Mouse (Mus musculus) liver, embryonic 12.5 days (tissue): Measurements from ENCODE around the gene Fbf1. TPM values are rescaled to one million over a fixed set of nuclear protein-coding genes. Genes with fewer than 3 reads are reported as not detected.
A peak's percentile ranks its signal among the peaks of the same experiment; 100 is the strongest.

Experiments
- ATAC-seq: fragments of 200-750 bp; cut with Nextera tagmentation; 2 replicates; pipeline ENCODE4 v1.8.0; 2017; ENCODE audit warnings: moderate number of reproducible peaks, mild to moderate bottlenecking, moderate library complexity
- H3K27ac ChIP-seq: fragments of 300-500 bp; sonication (generic); 2 replicates; pipeline ENCODE4 v1.5.1; 2016; ENCODE audit warnings: mild to moderate bottlenecking
- H3K27me3 ChIP-seq: fragments of 300-500 bp; sonication (generic); replicated peaks from 2 replicates; pipeline ENCODE4 v1.6.1; 2016; ENCODE audit warnings: mild to moderate bottlenecking, moderate library complexity
- H3K36me3 ChIP-seq: fragments of 300-500 bp; sonication (generic); 2 replicates; pipeline ENCODE4 v1.6.1; 2016; ENCODE audit warnings: mild to moderate bottlenecking, moderate library complexity
- H3K4me1 ChIP-seq: fragments of 300-500 bp; sonication (generic); 2 replicates; pipeline ENCODE4 v1.6.1; 2016
- H3K4me2 ChIP-seq: fragments of 300-500 bp; sonication (generic); 2 replicates; pipeline ENCODE4 v1.6.1; 2016; ENCODE audit warnings: mild to moderate bottlenecking, moderate library complexity
- H3K4me3 ChIP-seq: fragments of 300-500 bp; sonication (generic); 2 replicates; pipeline ENCODE4 v1.5.1; 2016; ENCODE audit warnings: mild to moderate bottlenecking, moderate library complexity
- H3K9ac ChIP-seq: fragments of 300-500 bp; sonication (generic); 2 replicates; pipeline ENCODE4 v1.6.1; 2016; ENCODE audit warnings: mild to moderate bottlenecking, moderate library complexity
- H3K9me3 ChIP-seq: fragments of 300-500 bp; sonication (generic); replicated peaks from 2 replicates; pipeline ENCODE4 v1.6.1; 2016; ENCODE audit warnings: mild to moderate bottlenecking, moderate library complexity
- WGBS: fragments of 180-500 bp; shearing (Covaris S2); methylation state at CpG from one replicate; pipeline ENCODE4 v1.1.7; 2016; ENCODE audit not compliant: insufficient replicate concordance; 5-methylcytosine and 5-hydroxymethylcytosine counted together
- polyA plus RNA-seq: library from polyadenylated mRNA; unstranded; fragments of >200 nt; fragmentation: Nextera tagmentation; extraction: Ambion mirVana; gene quantifications from 2 replicates; pipeline ENCODE4 v1.2.1, GENCODE M21; 2016

The Fbf1 gene
- polyA plus RNA-seq, 1 experiment from 2014 or later = 14.3 TPM

DNA sequence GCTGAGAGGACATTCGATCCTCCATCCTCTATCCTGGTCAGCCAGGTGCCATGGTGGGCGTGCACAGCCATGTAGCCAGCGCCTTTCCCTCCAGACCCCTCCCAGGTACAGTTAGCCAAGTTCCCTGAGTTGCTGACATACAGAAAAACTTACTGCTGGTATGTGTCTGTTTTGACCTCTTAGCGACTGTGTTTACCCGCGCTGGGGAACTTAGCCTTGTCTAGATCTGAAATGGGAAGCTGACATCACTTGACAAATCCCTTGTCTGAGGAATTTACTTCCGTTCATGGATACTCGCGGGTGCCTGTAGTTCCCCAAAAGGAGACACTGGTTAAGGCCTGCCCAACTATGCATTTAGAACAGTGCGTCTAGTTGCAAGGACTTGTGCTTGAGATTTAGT is 57.4 kb downstream of the Fbf1 start:
- no peaks in the 10 kb centered on the region for H3K36me3 ChIP-seq
- H3K9ac ChIP-seq = peak overlapping the region; percentile 54; the same call in 1 of the 2 replicates
- 0 out of 2 replicates have a peak overlapping the region, but pooled peaks have one; percentile 20 for H3K27ac ChIP-seq
- H3K4me2 ChIP-seq = peak overlapping the region; percentile 68
- peaks cover 52% of the 10 kb centered on the region for H3K4me1 ChIP-seq
- ATAC-seq = no peak
- peak overlapping the region; percentile 47 for H3K4me3 ChIP-seq
- H3K27me3 ChIP-seq = peaks cover 70% of the 10 kb centered on the region
- WGBS = 20% methylated on average over 10 of the region's 10 CpGs
- H3K9me3 ChIP-seq = no peaks in the 10 kb centered on the region

DNA sequence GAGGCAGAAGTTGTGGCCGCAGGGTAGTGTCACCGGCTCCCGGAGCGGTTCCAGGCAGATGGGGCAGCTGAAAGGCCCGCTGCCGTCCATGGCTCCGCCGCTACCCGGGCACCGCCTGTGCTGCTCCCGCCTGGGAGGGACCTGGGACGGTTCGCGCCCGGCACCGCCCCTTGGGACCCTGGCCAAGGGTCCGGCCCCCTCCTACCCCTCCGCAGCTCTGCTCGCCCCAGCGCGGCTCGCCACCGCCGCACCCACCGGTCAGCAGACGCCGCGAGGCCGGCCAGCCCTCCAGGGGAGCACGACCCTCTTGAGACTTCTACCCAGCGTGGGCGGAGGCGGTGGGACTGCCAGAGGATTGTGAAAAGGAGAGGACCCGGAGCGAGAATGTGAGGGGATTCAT is 57.8 kb downstream of the Fbf1 start:
- Histone ChIP-seq H3K4me1 (peaks cover 56% of the 10 kb centered on the region), H3K27me3 (peaks cover 71% of the 10 kb centered on the region), H3K9me3 (no peaks in the 10 kb centered on the region), H3K36me3 (no peaks in the 10 kb centered on the region), H3K4me3 (peak overlapping the region; percentile 47), H3K9ac (peak overlapping the region; percentile 54), H3K27ac (0 out of 2 replicates have a peak overlapping the region, but pooled peaks have one; percentile 20), H3K4me2 (peak overlapping the region; percentile 68)
- WGBS = 3% methylated on average over 30 of the region's 35 CpGs
- ATAC-seq = 0 out of 2 replicates have a peak, but pooled peaks have one; percentile 33

DNA sequence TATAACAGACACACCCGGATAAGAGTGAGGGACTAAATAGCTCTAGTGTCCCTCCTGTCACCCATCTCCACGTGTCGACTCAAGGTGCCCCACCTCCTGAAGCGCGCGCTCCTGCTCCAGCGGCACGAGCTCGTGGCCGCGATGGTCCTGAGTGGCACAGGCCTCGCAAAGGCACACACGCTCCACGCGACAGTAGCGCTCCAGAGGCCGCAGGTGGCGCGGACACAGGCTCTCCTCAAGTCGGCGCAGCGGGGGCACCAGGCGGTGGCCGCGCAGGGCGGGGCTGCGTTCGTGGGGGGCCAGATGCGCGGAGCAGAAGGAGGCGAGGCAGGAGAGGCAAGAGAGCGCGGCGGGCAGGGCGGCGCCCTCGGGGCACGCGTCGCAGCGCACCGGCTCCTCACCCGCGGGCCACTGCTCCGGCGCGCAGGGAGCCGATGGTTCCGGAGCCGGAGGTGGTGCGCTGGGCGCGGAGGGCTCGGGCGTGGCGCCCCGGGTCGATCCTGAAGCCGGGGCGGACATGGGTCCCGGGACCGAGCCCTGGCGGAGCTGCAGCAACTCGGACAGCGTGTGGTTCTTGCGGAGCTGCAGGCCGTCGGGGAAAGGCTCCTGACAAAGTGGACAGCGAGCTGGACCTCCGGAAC is 58.4 kb downstream of the Fbf1 start:
- Histone ChIP-seq H3K4me1 (peaks cover 59% of the 10 kb centered on the region), H3K4me3 (peak overlapping the region; percentile 47), H3K9me3 (no peaks in the 10 kb centered on the region), H3K4me2 (peak overlapping the region; percentile 68), H3K9ac (peak overlapping the region; percentile 54), H3K36me3 (no peaks in the 10 kb centered on the region), H3K27me3 (peaks cover 71% of the 10 kb centered on the region), H3K27ac (no peak overlapping the region)
- ATAC-seq = no peak
- 2% methylated on average over 69 of the region's 70 CpGs for WGBS

- Histone ChIP-seq H3K9me3 (no peaks in the 10 kb centered on the region), H3K4me1 (peaks cover 69% of the 10 kb centered on the region), H3K4me3 (peak overlapping the region; percentile 47), H3K27ac (no peak overlapping the region), H3K36me3 (no peaks in the 10 kb centered on the region), H3K4me2 (peak overlapping the region; percentile 68), H3K9ac (no peak overlapping the region), H3K27me3 (peaks cover 68% of the 10 kb centered on the region)
- WGBS = 20% methylated on average over 23 of the region's 23 CpGs
- ATAC-seq = no peak
Measured at GRCm38 (mm10) chr11:116108464-116109137, 59.4 kb downstream of the Fbf1 start.

DNA sequence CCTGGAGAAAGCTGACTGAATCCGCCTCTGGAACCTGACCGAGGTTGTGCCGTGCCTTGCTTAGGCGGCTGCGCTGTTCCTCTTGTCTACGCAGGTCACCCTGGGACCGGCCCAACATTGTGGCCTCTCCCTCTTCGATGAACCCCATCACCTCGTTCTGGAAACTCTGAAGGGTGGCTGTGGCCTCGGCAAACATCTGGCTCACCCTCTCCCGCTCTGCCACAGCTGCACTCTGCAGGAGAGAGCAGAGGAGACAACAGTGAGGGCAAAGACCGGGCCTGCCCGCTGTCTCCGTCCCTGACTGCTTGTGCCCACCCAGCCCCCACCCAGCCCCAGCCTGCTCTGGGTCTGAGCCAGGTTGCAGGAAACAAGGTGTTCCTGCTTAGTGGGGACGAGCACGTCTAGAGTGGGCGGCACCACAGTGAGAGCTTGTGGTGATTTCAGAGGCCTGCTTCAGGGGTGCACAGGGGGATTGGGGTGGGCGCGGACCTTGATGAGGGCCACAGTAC is 60.1 kb downstream of the Fbf1 start:
- H3K4me2 ChIP-seq = peak overlapping the region; percentile 68
- H3K9me3 ChIP-seq = no peaks in the 10 kb centered on the region
- H3K4me1 ChIP-seq = peaks cover 76% of the 10 kb centered on the region
- WGBS = 50% methylated on average over 19 of the region's 19 CpGs
- H3K4me3 ChIP-seq = no peak overlapping the region
- H3K9ac ChIP-seq = no peak overlapping the region
- H3K27me3 ChIP-seq = peaks cover 68% of the 10 kb centered on the region
- no peaks in the 10 kb centered on the region for H3K36me3 ChIP-seq
- H3K27ac ChIP-seq = no peak overlapping the region
- no peak for ATAC-seq

- H3K9ac ChIP-seq = no peak overlapping the region
- WGBS = 35% methylated on average over 13 of the region's 14 CpGs
Measured at GRCm38 (mm10) chr11:116106963-116107776, 60.8 kb downstream of the Fbf1 start.

DNA sequence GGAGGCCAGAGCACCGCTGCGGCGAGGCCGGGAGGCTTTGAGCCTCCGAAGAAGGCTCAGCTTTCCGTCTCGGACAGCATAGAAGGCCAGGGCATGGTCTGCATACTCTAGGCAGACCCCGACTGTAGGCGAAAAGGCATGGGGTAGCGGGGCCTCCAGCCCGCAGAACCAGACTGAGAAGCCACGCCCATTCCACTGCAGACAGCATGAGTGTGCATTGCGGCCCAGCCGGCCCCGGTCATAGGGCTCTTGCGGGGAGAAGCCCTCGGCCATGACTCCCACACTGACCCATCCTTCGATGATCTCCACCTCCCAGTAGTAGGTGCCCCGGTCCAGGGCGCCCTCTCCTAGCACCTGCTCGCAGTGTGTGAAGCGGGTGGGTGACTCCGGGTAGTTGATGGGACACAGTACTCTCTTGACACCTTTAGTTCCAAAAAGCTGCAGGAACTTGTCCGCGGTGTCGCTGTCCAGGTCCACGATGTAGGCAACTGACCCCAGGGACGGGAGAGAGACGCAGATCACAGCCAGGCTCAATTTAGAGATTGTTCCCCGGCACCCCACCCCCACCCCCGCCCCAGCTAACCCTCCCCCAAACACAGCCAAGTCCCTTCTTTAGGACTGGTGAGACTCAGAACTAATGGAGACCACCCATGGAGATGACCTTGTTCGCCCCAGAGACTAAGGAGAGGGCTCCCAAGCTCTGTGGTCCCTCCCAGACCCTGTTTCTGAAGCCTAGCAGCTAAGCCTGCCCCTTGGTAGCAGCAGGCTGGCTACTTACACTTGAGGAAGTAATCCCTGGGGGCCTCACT is 61.6 kb downstream of the Fbf1 start:
- Histone ChIP-seq H3K36me3 (no peaks in the 10 kb centered on the region), H3K27ac (no peak overlapping the region), H3K9ac (peak overlapping the region; percentile 23; the same call in 1 of the 2 replicates), H3K27me3 (peaks cover 58% of the 10 kb centered on the region), H3K4me1 (peaks cover 90% of the 10 kb centered on the region), H3K9me3 (no peaks in the 10 kb centered on the region), H3K4me2 (peak overlapping the region; percentile 57), H3K4me3 (peak overlapping the region; percentile 16; the same call in 1 of the 2 replicates)
- ATAC-seq = no peak
- 27% methylated on average over 32 of the region's 32 CpGs for WGBS

More at GRCm38 (mm10) chr11:116106963-116107776, 60.8 kb downstream of the Fbf1 start:
- no peak for ATAC-seq
- Histone ChIP-seq H3K4me3 (no peak overlapping the region), H3K27me3 (peaks cover 66% of the 10 kb centered on the region), H3K4me2 (peak overlapping the region; percentile 68), H3K4me1 (peaks cover 82% of the 10 kb centered on the region), H3K36me3 (no peaks in the 10 kb centered on the region), H3K27ac (no peak overlapping the region), H3K9me3 (no peaks in the 10 kb centered on the region)

- Histone ChIP-seq H3K9ac (no peak overlapping the region), H3K36me3 (no peaks in the 10 kb centered on the region)
Measured at GRCm38 (mm10) chr11:116105065-116105464, 62.9 kb downstream of the Fbf1 start.

GRCm38 (mm10) chr11:116104006-116104646 is 63.8 kb downstream of the Fbf1 start:
- peak; percentile 48 for ATAC-seq
- Histone ChIP-seq H3K36me3 (no peaks in the 10 kb centered on the region), H3K4me1 (peaks cover 96% of the 10 kb centered on the region), H3K4me3 (no peak overlapping the region), H3K9ac (no peak overlapping the region), H3K27ac (0 out of 2 replicates have a peak overlapping the region, but pooled peaks have one; percentile 34), H3K27me3 (peaks cover 36% of the 10 kb centered on the region), H3K4me2 (peak overlapping the region; percentile 6; the same call in 1 of the 2 replicates), H3K9me3 (no peaks in the 10 kb centered on the region)
- WGBS = 44% methylated on average over 14 of the region's 14 CpGs

More at GRCm38 (mm10) chr11:116105065-116105464, 62.9 kb downstream of the Fbf1 start:
- Histone ChIP-seq H3K4me3 (no peak overlapping the region), H3K9me3 (no peaks in the 10 kb centered on the region), H3K4me1 (peaks cover 96% of the 10 kb centered on the region), H3K27me3 (peaks cover 45% of the 10 kb centered on the region), H3K27ac (no peak overlapping the region), H3K4me2 (no peak overlapping the region)
- ATAC-seq = no peak
- WGBS = 62% methylated on average over 2 of the region's 2 CpGs

DNA sequence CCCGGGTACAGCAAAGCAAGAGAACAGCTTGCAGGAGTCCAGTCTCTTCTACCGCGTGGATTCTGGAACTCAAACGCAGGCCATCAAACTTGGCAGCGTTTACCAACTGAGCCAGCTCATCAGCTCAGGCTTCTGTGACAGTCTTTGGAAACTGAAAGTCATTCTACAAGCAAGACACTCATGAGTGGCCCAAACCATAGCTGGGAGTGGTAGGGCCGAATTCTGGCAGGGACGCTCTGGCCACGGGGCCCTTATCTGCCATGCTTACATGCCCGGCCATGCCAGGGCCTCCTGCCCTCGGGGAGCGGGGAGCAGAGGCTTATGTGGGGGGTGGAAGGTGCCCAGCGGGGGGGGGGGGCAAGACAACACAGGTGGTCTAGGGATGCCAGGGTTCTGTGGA is 64.4 kb downstream of the Fbf1 start:
- WGBS = 63% methylated on average over 12 of the region's 12 CpGs
- no peaks in the 10 kb centered on the region for H3K36me3 ChIP-seq
- no peak overlapping the region for H3K4me3 ChIP-seq
- no peak overlapping the region for H3K4me2 ChIP-seq
- ATAC-seq = no peak
- peaks cover 96% of the 10 kb centered on the region for H3K4me1 ChIP-seq
- no peak overlapping the region for H3K9ac ChIP-seq
- H3K27me3 ChIP-seq = peaks cover 31% of the 10 kb centered on the region
- no peaks in the 10 kb centered on the region for H3K9me3 ChIP-seq
- H3K27ac ChIP-seq = no peak overlapping the region
